Mouse (Mus musculus) hematopoietic stem cell, adult 5-6 weeks (primary cell): ENCODE measurements around the gene E130114P18Rik. TPM values are rescaled to one million over a fixed set of nuclear protein-coding genes. Genes with fewer than 3 reads are reported as not detected.

Experiments
- ATAC-seq, 2 experiments: fragments of 125-278 bp in 1 of 2; replicated peaks in 1 of 2; 2 replicates each; pipeline ENCODE4 v1.8.0; 2016 to 2017; ENCODE audit warnings: inconsistent platforms in 2 of 2, mild to moderate bottlenecking in 2 of 2, moderate number of reproducible peaks in 2 of 2, low read depth in 1 of 2, moderate TSS enrichment in 1 of 2; ENCODE audit not compliant: low FRiP score in 2 of 2, poor library complexity in 2 of 2, severe bottlenecking in 2 of 2, insufficient read depth in 1 of 2, low TSS enrichment in 1 of 2
- total RNA-seq: library from RNA; stranded (forward); fragments of 172-1452, 232-1000 nt; gene quantifications from 2 replicates; pipeline ENCODE4 v1.2.3, GENCODE M21; 2017

The E130114P18Rik gene
- total RNA-seq, result not detected in 2 replicates

DNA sequence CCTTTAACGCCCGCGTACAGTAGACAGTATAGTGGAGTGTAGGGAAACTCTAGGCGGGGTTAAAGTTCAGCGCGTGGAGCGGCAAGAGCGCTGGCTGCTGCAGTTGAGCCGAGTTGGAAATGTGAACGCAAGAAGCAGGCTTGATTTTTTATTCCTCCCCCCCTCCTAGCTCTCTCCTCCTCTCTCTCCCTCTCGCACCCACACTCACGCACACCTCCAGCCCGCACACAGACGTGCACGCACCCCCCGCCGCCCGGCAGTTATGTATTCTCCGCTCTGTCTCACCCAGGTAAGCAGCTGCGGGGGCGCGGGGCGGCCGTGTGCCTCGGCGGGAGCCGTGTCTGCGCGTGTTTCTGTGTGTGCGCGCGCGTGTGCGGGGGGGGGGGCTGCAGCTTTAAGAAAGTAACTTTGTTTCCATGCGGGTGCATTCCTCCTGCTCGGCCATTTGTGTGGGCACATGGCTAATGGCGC, at the start of gene E130114P18Rik:
E130114P18Rik (minus strand) TSS at position 373 of the 471 bp plus-strand sequence.
- ATAC-seq, result peak; percentile 30 to 47; a peak in 2 of 4 replicates

DNA sequence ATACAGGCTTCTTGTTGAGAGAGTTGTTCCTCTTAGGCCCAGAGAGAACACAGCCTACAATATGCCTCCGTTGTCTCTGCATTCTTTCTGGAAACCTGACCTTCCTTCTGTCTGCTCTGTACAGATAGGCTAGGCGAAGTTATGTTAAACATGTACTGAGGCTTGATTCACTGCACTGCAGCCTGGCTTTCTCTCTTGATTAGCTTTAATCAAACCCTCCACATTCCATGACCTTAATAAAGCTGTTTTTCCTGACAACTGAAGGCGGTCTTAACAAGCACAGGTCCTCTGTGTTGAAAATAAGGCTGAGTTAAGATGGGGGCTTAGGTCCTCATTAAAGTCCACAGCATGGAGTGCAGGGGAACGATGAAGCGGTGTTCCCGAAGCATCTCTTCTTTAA, 49.2 kb upstream of the E130114P18Rik start:
- ATAC-seq, result no peak

DNA sequence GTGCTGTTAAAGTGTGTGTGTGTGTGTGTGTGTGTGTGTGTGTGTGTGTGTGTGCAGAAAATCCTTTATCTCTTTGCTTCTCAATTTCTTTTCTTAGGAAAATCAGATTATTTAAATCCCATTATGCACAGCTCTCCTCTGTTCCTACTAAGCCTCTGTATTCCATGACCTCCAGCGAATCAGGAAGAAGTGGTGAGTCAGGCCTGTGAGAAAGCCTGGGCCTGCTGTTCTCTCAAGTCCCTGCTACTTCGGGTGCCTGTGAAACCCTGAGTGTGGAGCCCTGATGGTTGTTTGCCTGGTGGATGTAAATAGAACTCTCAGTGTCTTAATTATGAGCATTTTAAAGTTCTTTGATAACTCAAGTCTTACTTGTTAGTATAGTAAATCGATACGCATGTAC, 48.0 kb upstream of the E130114P18Rik start:
- ATAC-seq, result no peak

DNA sequence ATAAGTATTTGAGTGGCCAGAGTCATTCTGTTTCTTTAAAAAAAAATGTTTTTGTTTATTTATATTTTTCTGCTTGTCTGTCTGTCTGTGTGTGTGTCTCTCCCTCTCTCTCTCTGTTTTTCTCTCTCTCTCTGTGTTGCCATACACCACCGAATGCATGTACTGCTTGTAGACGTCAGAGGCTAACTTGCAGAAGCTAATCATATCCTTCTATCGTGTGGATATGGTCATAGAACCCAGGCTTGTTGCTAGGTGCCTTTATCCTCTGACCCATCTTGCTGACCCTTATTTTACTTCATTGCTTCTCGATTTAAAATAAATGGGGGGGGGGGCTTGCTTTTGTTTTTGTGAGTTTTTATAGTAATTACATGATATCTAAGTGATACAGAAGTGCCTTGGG, 47.6 kb upstream of the E130114P18Rik start:
- no peak for ATAC-seq

DNA sequence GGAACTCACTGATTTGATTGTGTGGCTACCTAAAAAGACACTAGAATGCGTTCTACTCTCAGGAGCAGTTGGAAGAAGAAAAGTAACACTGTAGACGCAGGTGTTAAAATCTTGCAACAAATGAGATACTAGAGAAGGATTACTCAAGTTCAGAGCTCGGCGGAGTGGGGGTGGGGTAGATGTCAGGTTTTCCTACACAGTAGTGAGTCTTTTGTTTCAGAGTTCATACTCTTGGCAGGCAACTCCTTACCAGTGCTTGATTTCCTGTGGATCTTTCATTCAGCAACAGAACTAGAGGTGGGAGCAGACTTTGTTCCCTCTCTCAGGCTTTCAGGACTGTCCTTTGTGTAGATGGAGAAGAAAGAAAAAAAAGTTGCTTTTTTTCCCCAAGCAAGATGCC, 46.6 kb upstream of the E130114P18Rik start:
- no peak for ATAC-seq

DNA sequence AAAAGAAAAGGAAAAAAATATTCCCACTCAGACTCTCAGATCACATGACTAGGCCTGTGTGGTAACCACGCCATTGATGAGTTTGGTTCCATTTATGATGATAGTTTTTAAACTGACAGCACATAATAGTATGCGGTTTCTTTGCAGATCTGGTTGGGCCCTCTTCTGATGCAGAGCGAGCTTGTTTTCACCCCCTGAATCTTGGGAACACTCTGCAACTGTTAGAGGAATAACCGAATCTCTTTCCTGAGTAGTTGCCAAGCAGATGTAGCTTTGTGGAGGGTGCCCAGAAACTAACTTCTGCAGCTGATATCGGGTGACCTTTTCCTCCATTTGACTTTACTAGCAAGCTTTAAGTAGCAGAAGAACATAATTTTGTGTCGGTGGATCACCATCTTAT, 45.6 kb upstream of the E130114P18Rik start:
- no peak for ATAC-seq

DNA sequence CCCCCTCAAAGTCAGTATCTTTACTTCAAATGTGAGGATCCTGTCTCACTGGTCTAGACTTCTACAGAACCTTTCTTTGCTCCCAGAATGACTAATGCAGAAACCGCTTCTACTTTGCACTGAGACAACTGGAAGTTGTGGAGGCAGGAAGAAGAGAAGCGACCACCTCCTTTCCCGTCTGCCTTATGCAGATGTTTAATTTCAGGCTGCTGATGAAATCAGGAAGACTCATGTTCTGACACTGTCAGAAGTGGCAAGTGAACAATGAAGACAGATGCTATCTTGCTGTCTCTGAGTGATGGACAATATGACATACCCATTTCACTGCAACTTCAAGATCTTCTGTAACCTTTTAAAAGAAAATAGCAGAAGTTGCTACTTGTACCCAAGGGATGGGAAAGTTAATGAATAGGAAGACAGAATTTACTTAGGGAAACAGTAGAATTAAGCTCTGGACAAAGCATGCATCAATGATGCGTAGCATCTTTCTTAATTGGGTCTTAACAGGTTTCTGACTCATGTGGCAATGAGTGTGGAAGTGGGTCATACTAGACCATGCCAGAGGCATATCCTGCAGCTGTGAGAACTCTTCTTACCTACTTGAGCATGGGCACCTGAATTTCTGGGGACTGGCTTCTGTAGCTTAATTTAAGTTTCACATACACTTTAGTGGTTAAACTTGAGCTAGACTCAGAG, 43.8 kb upstream of the E130114P18Rik start:
- no peak for ATAC-seq

DNA sequence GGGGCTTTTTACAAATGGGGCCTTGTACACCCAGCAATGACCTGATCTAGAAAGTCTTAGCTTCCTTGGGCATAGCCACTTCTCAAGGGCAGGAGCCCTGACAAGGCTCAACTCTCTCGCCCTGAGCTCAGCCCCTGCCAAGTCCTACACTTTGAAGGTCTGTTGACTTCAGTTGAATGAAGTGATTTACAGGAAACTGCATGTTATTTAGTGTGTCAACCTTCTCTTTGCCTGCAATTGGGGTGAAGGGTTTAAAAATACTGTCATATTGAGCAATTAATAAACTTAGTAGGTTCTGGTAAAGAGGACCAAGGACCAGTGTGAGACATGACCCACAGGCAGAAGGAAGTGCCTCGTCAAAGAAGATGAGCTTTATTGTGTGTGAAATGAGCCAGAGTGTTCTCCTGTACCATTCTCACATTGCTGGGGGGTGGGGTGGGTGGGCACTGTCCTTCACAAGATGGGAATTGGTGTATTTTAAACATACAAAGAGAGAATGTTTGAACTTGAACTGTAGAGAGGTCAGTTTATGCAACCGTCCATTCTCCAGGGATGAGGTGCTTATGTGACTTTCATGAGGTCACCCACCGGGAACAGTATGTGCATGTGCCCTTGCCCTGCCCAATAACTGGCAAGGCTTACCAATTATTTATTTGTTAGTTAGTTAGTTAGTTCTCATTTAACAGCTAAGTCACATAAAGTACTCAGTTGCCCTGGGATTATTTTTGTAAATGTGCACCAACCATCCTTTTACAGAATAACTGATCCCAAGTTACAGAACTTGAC, 42.8 kb upstream of the E130114P18Rik start:
- no peak for ATAC-seq

DNA sequence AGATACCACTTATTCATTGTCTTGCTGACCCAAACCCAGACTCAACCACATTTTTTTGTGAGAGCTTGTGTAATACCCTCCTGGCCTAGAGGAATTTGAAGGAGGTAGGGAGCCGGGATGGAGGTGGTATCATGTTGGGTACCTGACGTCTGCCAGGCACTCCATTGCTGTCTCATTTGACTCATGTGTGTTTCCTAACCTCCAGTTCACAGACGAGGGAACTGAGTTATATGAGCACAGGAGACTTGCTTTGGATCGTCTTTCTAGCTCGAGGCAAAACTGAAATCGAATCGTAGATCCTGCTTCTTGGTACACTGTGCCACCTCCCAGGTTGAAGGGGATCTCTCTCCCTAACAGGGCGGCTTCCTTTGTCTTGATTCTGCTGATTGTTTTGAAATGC, 41.2 kb upstream of the E130114P18Rik start:
- ATAC-seq, result no peak

DNA sequence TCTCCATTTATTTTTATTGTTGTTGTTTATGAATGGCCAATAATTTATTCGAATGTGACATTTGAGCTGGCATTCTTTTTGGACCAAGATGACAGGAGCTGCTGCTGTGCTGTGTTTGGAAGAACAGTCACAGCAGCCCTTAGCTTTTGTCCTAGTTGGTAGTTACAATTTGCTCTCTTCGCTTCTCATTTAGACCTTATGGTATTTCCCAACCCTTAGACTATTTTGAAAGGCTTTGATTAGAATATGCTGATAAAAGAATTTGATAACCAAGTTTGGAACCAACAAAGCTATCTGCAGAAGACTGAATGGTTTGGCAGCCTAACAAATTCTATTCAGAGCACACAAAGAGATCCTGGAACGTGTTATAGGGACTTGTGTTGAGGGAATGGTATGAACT, 40.6 kb upstream of the E130114P18Rik start:
- ATAC-seq, result no peak

DNA sequence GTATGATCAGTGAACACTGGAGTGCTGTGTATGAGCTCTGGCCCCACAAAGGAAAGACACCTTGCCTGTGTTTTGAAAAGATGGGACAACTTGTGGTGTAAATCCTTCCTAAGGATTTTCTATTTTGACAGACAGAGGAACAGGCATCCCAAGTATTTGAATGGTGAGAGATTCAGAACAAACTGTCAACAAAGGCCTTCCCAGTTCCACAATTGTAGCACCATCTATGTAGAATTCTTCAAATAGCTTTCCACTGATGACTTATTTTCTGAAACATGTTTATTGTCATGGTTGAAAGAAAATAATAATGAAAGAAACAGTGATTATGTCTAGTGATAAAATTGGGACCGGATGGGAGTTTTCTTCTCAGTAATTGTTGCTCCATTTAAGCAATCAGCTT, 39.9 kb upstream of the E130114P18Rik start:
- ATAC-seq, result no peak

DNA sequence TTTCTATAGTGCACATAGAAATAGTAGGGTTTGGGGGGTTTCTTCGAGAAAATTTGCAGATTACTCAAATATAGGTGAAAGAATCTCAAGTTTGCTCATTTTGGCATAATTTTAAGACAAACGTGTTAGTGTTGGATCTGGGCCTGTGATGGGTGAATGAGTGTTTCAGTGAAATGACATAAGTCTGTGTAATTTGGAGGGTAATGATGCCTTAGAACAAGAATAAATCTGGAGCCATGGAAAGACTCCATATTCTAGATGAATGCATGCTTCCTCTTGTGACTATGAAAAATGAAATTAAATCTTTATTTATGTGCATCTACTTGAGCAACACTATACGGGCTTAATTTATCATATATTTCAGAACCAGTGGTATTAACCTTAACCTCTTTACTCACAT, 38.9 kb upstream of the E130114P18Rik start:
- ATAC-seq, result no peak

DNA sequence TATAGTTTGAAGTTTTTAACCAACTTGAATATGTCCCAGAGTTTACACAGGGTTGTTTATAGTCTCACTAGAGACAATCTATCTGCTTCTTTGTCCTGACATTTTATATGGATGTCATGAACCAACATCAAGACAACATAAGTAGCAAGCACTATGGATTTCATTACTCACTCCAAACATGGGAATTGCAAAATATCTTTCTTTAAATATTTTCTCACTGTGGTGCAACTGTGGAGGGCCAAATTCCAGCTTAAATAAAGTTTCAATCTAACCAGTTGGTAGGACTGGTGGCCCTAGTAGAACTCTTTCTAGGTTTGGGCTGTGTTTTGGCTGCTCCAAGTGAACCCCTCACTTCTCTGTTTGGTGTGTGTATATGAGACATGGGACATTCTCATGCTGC, 38.1 kb upstream of the E130114P18Rik start:
- ATAC-seq, result no peak

DNA sequence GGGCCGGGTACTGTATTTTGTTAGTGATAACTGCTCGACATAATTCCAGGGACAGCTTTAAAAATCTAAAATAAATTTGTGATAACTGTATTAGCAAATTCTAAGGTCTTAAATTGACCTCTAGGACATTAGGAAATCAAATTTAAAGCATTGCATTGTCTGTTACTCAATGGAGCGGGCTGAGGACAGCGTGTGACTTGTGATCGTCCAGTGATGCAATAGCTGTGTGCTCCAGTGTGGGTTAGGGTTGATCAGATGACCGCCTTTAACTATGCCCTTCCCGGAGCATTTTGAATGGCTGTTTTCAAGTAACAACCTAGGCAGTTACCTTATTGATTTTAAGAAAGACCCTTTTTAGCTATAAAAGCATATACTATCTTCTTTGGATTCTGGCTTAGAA, 36.6 kb upstream of the E130114P18Rik start:
- peak in 1 of 2 experiments; percentile 73; a peak in 1 of 4 replicates for ATAC-seq

DNA sequence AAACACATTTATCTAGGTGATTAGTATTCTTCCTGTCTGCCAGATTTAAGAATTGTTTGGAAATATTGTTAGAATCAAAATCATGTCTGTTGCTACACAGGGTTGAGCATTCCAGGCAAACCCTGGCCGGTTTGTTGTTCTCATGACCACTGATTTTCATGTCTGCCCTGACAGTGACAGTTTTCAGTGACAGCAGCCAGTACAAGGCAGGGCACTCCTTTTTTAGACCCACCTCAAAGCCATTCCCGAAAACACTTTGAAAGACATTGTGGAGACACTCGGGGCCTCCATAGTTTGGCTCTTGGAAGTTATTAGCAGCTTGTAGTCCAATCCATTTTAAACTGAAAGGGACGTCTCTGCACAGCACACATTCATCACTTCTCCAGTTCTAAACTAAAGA, 36.1 kb upstream of the E130114P18Rik start:
- ATAC-seq, result no peak

DNA sequence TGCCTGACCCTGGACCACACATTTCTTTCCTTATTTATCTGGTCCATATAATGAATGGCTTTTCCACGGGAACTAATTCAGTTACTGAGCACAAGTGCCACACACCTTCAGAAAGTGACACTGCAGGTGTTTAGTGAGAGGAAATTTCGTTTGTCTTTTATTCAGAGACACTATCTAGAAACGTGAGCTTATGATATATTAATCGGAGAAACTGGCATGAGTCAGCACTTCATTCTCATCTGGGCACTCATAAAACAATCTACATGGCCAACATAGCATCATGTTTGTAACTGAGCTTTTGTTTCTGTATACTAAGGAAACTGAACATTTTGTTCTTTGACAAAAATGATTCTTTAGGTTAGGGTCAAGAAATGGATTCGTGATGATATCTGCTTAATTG, 35.2 kb upstream of the E130114P18Rik start:
- ATAC-seq, result no peak

DNA sequence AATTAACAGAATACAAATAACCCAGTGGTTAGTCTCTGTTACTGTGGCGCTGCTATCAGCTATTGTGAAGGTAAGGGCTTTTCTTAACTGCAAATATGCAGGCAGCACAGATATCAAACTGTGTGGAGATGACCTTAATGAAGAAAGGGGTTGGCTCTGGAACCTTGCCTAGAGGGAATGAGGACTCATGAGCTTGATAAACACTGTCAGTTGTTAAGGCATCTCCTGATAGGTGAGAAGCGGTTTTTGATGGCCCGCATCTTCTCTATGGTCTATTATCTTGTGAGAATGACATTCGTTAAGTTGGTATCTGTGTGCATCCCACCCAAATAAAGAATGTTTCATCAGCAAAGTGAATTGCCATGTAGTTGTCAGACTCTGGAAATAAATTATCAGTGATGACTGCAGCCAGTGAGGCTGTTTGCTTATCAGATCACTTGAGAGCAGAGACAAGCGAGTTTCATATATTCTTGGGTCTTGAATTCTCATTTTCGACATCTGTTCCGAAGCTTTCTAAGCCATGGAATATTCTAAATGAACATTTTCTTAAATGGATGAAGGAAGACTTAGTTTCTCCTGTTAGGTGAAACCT, 32.6 kb upstream of the E130114P18Rik start:
- peak in 1 of 2 experiments; percentile 12; a peak in 1 of 4 replicates for ATAC-seq

DNA sequence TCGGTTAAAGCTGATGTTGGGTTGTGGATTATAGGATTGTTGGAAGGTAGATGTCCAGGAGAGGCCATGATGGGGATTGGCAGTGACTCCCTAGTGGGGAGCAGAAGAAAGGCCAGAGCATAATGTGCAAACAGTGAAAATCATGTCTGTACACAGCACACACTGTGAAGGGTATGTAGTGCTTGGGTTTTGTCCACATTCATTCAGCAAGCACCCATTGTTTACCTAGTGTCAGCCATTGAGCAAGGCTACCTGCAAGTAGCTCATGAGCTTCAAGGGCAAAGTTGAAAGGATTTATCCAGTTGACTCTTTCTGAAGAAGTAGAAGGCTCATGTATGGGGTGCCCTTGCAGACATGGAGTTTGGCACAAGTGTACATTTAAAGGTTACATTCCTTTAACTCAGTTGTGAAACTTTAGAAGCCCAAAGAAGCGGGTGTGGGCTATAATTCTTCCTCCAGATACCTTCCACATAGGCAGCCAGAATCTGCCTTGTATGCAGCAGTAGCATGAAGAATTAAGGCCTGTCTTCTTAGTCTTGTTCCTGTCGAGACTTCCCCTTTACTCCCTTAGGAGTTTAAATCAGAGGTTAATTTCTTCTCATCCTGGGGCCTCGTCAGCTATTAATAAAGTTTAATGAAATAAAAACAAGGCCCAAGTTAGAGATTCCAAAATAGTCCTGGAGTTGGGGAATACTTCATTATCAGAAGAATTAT, 31.9 kb upstream of the E130114P18Rik start:
- no peak for ATAC-seq
